In the genomic region with DNA sequence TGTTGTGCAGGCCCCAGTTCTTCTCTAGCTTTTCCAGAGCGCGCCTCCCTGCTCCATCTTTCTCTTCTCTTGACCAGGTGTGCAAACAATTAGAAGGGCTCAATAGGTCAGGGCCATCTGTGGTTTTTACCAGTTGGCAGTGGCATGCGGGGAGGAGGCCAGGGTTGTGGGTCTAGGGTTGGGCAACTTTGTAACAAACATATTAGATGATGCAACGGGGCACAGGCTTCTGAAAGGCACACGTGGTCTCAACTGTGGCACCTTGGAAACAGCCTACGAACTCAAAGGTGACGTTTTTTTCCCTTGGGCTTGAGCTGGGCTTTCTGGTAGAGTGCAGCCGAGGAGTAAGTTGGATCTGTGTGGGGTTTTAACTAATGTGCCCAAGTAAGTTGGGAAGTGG, we compare ENCODE assay signal across 10 mouse cellular contexts. TPM values are rescaled to one million over a fixed set of nuclear protein-coding genes. Genes with fewer than 3 reads are reported as not detected.
DNase-seq lines count a peak whose midpoint lies in the region; ATAC-seq and TF ChIP-seq lines count a peak whose summit lies in the region.
"Had no signal": no experiment of that assay in that cellular context is flagged by ENCODE, and none has a peak within 500 bp of the region (broad histone marks: within the 10 kb centered on the region; RNA-seq: fewer than 3 reads in every experiment).

No protein-coding gene starts in this region.

- no peak for TF ChIP-seq CTCF in intestine, postnatal 0 days (IDR thresholded peaks at IDR 0.05; ENCODE audit: low read depth)

- no peak overlapping the region for H3K4me2 ChIP-seq in liver, embryonic 12.5 days
- H3K4me2 ChIP-seq in intestine, postnatal 0 days (replicated peaks; ENCODE audit: low read depth) = no peak overlapping the region
- no peak overlapping the region for H3K4me2 ChIP-seq in hindbrain, embryonic 16.5 days (ENCODE audit: low read length)
- H3K4me2 ChIP-seq: embryonic facial prominence, embryonic 12.5 days; limb, embryonic 13.5 days had no signal

- H3K27ac ChIP-seq in liver, embryonic 12.5 days = no peak overlapping the region
- H3K27ac ChIP-seq in intestine, postnatal 0 days (ENCODE audit: low read depth, low read length) = no peak overlapping the region
- no peak overlapping the region for H3K27ac ChIP-seq in hindbrain, embryonic 16.5 days (ENCODE audit: low read depth, low read length)
- H3K27ac ChIP-seq: embryonic facial prominence, embryonic 12.5 days had no signal

- ATAC-seq in liver, embryonic 12.5 days = no peak; the same call in 1 of the 2 replicates
- peak; percentile 76 for ATAC-seq in intestine, postnatal 0 days
- ATAC-seq in hindbrain, embryonic 16.5 days = no peak
- ATAC-seq in erythroblast, adult 5-6 weeks (replicated peaks; ENCODE audit: low FRiP score, poor library complexity, severe bottlenecking) = no peak

- no peaks in the 10 kb centered on the region for H3K9me3 ChIP-seq in liver, embryonic 12.5 days (replicated peaks)
- H3K9me3 ChIP-seq in intestine, postnatal 0 days (ENCODE audit: control insufficient read depth) = no peaks in the 10 kb centered on the region
- no peaks in the 10 kb centered on the region for H3K9me3 ChIP-seq in hindbrain, embryonic 16.5 days (ENCODE audit: control insufficient read depth, low read length)
- H3K9me3 ChIP-seq: embryonic facial prominence, embryonic 12.5 days; limb, embryonic 13.5 days had no signal

- peak; percentile 14 for DNase-seq in liver
- DNase-seq in lung, postnatal 10 days = peak; percentile 42
- no peak for DNase-seq in embryo, embryonic 11 days
- DNase-seq in embryo, embryonic 10.5 days (ENCODE audit: low spot score) = no peak

- WGBS in liver, embryonic 12.5 days (ENCODE audit: insufficient replicate concordance) = 68% methylated on average over 8 of the region's 8 CpGs
- 62% methylated on average over 8 of the region's 8 CpGs for WGBS in intestine, postnatal 0 days
- 86% methylated on average over 8 of the region's 8 CpGs for WGBS in hindbrain, embryonic 16.5 days

- no peak overlapping the region for H3K9ac ChIP-seq in liver, embryonic 12.5 days
- no peak overlapping the region for H3K9ac ChIP-seq in intestine, postnatal 0 days (ENCODE audit: low read depth, low read length)
- H3K9ac ChIP-seq in hindbrain, embryonic 16.5 days (ENCODE audit: low read depth, low read length) = no peak overlapping the region
- H3K9ac ChIP-seq: embryonic facial prominence, embryonic 12.5 days; limb, embryonic 13.5 days had no signal

- no peaks in the 10 kb centered on the region for H3K36me3 ChIP-seq in liver, embryonic 12.5 days
- H3K36me3 ChIP-seq in intestine, postnatal 0 days (ENCODE audit: control insufficient read depth, insufficient read depth) = no peaks in the 10 kb centered on the region
- no peaks in the 10 kb centered on the region for H3K36me3 ChIP-seq in hindbrain, embryonic 16.5 days (ENCODE audit: control insufficient read depth, insufficient read depth, low read length)
- H3K36me3 ChIP-seq: embryonic facial prominence, embryonic 12.5 days; limb, embryonic 13.5 days had no signal

- H3K4me1 ChIP-seq in liver, embryonic 12.5 days = no peaks in the 10 kb centered on the region
- H3K4me1 ChIP-seq in intestine, postnatal 0 days (replicated peaks; ENCODE audit: control insufficient read depth, insufficient read depth, low read length) = peaks cover 15% of the 10 kb centered on the region; the same call in 1 of the 2 replicates
- no peaks in the 10 kb centered on the region for H3K4me1 ChIP-seq in hindbrain, embryonic 16.5 days (ENCODE audit: control insufficient read depth, insufficient read depth, low read depth, low read length)
- H3K4me1 ChIP-seq: embryonic facial prominence, embryonic 12.5 days had no signal

- H3K4me3 ChIP-seq in liver, embryonic 12.5 days = no peak overlapping the region
- no peak overlapping the region for H3K4me3 ChIP-seq in intestine, postnatal 0 days (ENCODE audit: low read depth, low read length)
- H3K4me3 ChIP-seq in hindbrain, embryonic 16.5 days (ENCODE audit: low read length) = no peak overlapping the region
- H3K4me3 ChIP-seq: embryonic facial prominence, embryonic 12.5 days; limb, embryonic 13.5 days had no signal

- H3K27me3 ChIP-seq in liver, embryonic 12.5 days (replicated peaks) = no peaks in the 10 kb centered on the region
- no peaks in the 10 kb centered on the region for H3K27me3 ChIP-seq in intestine, postnatal 0 days (replicated peaks; ENCODE audit: control insufficient read depth, insufficient read depth, low read length)
- H3K27me3 ChIP-seq in hindbrain, embryonic 16.5 days (replicated peaks; ENCODE audit: control insufficient read depth, insufficient read depth, low read length) = no peaks in the 10 kb centered on the region
- H3K27me3 ChIP-seq: embryonic facial prominence, embryonic 12.5 days; limb, embryonic 13.5 days had no signal

RNA-seq across cellular contexts. Expression of gene Pcsk6, which starts 58.7 kb away (rescaled TPM):
- polyA plus RNA-seq in liver, embryonic 12.5 days (2016; fragmentation: Nextera tagmentation; extraction: Ambion mirVana) = 0.87 and 1.0 TPM in 2 replicates
- polyA plus RNA-seq in intestine, postnatal 0 days (2015; fragmentation: Nextera tagmentation; extraction: Ambion mirVana) = 4.7 and 5.3 TPM in 2 replicates
- 0.99 and 1.4 TPM in 2 replicates for polyA plus RNA-seq in hindbrain, embryonic 16.5 days (2015; fragmentation: Nextera tagmentation; extraction: Ambion mirVana)
- total RNA-seq in erythroblast, adult 5-6 weeks (2015; ENCODE audit: low replicate concordance) = not detected in 2 replicates
- total RNA-seq in erythroblast, adult 5-6 weeks (2017; ENCODE audit: low replicate concordance) = not detected in 2 replicates

Comparison
In these comparisons a context has a peak if more than half of its experiments do, and no peak if none do; other contexts are left out.
1. DNase-seq: peak in liver (single experiment) and lung, postnatal 10 days (single experiment); none in embryo, embryonic 11 days (single experiment) and embryo, embryonic 10.5 days (single experiment).